Mouse (Mus musculus): ENCODE measurements around the gene Polg2.

- TF ChIP-seq POLR2A (IDR thresholded peaks at IDR 0.05; ENCODE audit: insufficient read depth, low read depth, low read length) (no peak), CTCF (IDR thresholded peaks at IDR 0.05; ENCODE audit: insufficient read depth, low read depth, low read length) (no peak)
Measured at GRCm38 (mm10) chr11:106795679-106796078, 16.3 kb upstream of the Polg2 start.

Data from olfactory bulb, adult 2 months (tissue).